Mouse (Mus musculus) heart, embryonic 11.5 days (tissue): ENCODE results near the gene Me3. TPM values are rescaled to one million over a fixed set of nuclear protein-coding genes. Genes with fewer than 3 reads are reported as not detected.

Experiments used
- ATAC-seq: fragments of 200-750 bp; cut with Nextera tagmentation; replicated peaks from 2 replicates; pipeline ENCODE4 v1.8.0; 2017; ENCODE audit warnings: moderate library complexity; ENCODE audit not compliant: insufficient number of reproducible peaks, low FRiP score, low TSS enrichment
- H3K27ac ChIP-seq: fragments of 300-500 bp; sonication (generic); 2 replicates; pipeline ENCODE4 v1.5.1; 2014; ENCODE audit warnings: mild to moderate bottlenecking, low read depth, low read length
- H3K27me3 ChIP-seq: fragments of 300-500 bp; sonication (generic); 2 replicates; pipeline ENCODE4 v1.6.1; 2014; ENCODE audit warnings: mild to moderate bottlenecking, low read length, mixed read lengths; ENCODE audit not compliant: control insufficient read depth, insufficient read depth
- H3K36me3 ChIP-seq: fragments of 300-500 bp; sonication (generic); 2 replicates; pipeline ENCODE4 v1.6.1; 2014; ENCODE audit warnings: mild to moderate bottlenecking, low read length, moderate library complexity, mixed read lengths; ENCODE audit not compliant: control insufficient read depth, insufficient read depth
- H3K4me1 ChIP-seq: fragments of 300-500 bp; sonication (generic); 2 replicates; pipeline ENCODE4 v1.6.1; 2014; ENCODE audit warnings: low read length; ENCODE audit not compliant: control insufficient read depth, insufficient read depth
- H3K4me2 ChIP-seq: fragments of 300-500 bp; sonication (generic); 2 replicates; pipeline ENCODE4 v1.6.1; 2014; ENCODE audit warnings: mild to moderate bottlenecking, moderate library complexity
- H3K4me3 ChIP-seq: fragments of 300-500 bp; sonication (generic); 2 replicates; pipeline ENCODE4 v1.5.1; 2014; ENCODE audit warnings: low read depth, low read length
- H3K9ac ChIP-seq: fragments of 300-500 bp; sonication (generic); 2 replicates; pipeline ENCODE4 v1.6.1; 2014; ENCODE audit warnings: mild to moderate bottlenecking, low read depth, low read length, moderate library complexity
- H3K9me3 ChIP-seq: fragments of 300-500 bp; sonication (generic); replicated peaks from 2 replicates; pipeline ENCODE4 v1.6.1; 2016; ENCODE audit warnings: low read length; ENCODE audit not compliant: control insufficient read depth
- WGBS: fragments of 180-500 bp; shearing (Covaris S2); extraction: QIAGEN DNeasy Blood & Tissue Kit; methylation state at CpG from one replicate; pipeline ENCODE4 v1.1.7; 2014; ENCODE audit not compliant: insufficient replicate concordance; 5-methylcytosine and 5-hydroxymethylcytosine counted together
- polyA plus RNA-seq: library from polyadenylated mRNA; unstranded; fragments of >200 nt; fragmentation: Nextera tagmentation; extraction: Ambion mirVana; gene quantifications from 2 replicates; pipeline ENCODE4 v1.2.1, GENCODE M21; 2014

Gene Me3
- polyA plus RNA-seq, 1 experiment from 2014 or later: 2.6 TPM

GRCm38 (mm10) chr7:89852158-89853095 lies 220.2 kb downstream of the Me3 start:
- H3K4me2 ChIP-seq: no peak overlapping the region
- no peak for ATAC-seq
- H3K27me3 ChIP-seq: no peaks in the 10 kb centered on the region
- H3K27ac ChIP-seq: no peak overlapping the region
- no peaks in the 10 kb centered on the region for H3K36me3 ChIP-seq
- no peak overlapping the region for H3K4me3 ChIP-seq
- WGBS: 70% methylated on average over 10 of the region's 10 CpGs
- H3K4me1 ChIP-seq: no peaks in the 10 kb centered on the region
- no peaks in the 10 kb centered on the region for H3K9me3 ChIP-seq
- H3K9ac ChIP-seq: no peak overlapping the region

- Histone ChIP-seq H3K9ac (no peak overlapping the region), H3K4me1 (no peaks in the 10 kb centered on the region), H3K4me3 (no peak overlapping the region), H3K27ac (no peak overlapping the region), H3K36me3 (no peaks in the 10 kb centered on the region), H3K4me2 (no peak overlapping the region), H3K27me3 (no peaks in the 10 kb centered on the region), H3K9me3 (no peaks in the 10 kb centered on the region)
- no peak for ATAC-seq
- WGBS: 71% methylated on average over 5 of the region's 5 CpGs
Measured at GRCm38 (mm10) chr7:89853131-89853530, 220.9 kb downstream of the Me3 start.

GRCm38 (mm10) chr7:89855196-89855595 lies 223.0 kb downstream of the Me3 start:
- no peak overlapping the region for H3K27ac ChIP-seq
- H3K4me1 ChIP-seq: no peaks in the 10 kb centered on the region
- H3K36me3 ChIP-seq: no peaks in the 10 kb centered on the region
- H3K9me3 ChIP-seq: no peaks in the 10 kb centered on the region
- no peak for ATAC-seq
- H3K4me2 ChIP-seq: no peak overlapping the region
- H3K9ac ChIP-seq: no peak overlapping the region
- H3K4me3 ChIP-seq: no peak overlapping the region
- 80% methylated on average over 1 of the region's 1 CpGs for WGBS
- no peaks in the 10 kb centered on the region for H3K27me3 ChIP-seq

GRCm38 (mm10) chr7:89856440-89857217 lies 224.4 kb downstream of the Me3 start:
- H3K9ac ChIP-seq: no peak overlapping the region
- 58% methylated on average over 17 of the region's 17 CpGs for WGBS
- H3K4me3 ChIP-seq: no peak overlapping the region
- no peaks in the 10 kb centered on the region for H3K4me1 ChIP-seq
- no peaks in the 10 kb centered on the region for H3K9me3 ChIP-seq
- H3K36me3 ChIP-seq: no peaks in the 10 kb centered on the region
- H3K4me2 ChIP-seq: no peak overlapping the region
- no peak overlapping the region for H3K27ac ChIP-seq
- no peaks in the 10 kb centered on the region for H3K27me3 ChIP-seq
- ATAC-seq: 0 out of 2 replicates have a peak, but pooled peaks have one; percentile 39

- no peak for ATAC-seq
Measured at GRCm38 (mm10) chr7:89864769-89865168, 232.6 kb downstream of the Me3 start.

GRCm38 (mm10) chr7:89867221-89867620 lies 235.0 kb downstream of the Me3 start:
- no peak for ATAC-seq
- Histone ChIP-seq H3K4me3 (no peak overlapping the region), H3K27ac (no peak overlapping the region), H3K9ac (no peak overlapping the region), H3K9me3 (no peaks in the 10 kb centered on the region), H3K27me3 (no peaks in the 10 kb centered on the region), H3K36me3 (no peaks in the 10 kb centered on the region), H3K4me2 (no peak overlapping the region), H3K4me1 (no peaks in the 10 kb centered on the region)
- WGBS: 50% methylated on average over 5 of the region's 5 CpGs

More at GRCm38 (mm10) chr7:89864769-89865168, 232.6 kb downstream of the Me3 start:
- H3K4me2 ChIP-seq: no peak overlapping the region
- H3K9me3 ChIP-seq: no peaks in the 10 kb centered on the region
- H3K9ac ChIP-seq: no peak overlapping the region
- no peak overlapping the region for H3K27ac ChIP-seq
- no peaks in the 10 kb centered on the region for H3K36me3 ChIP-seq
- 89% methylated on average over 1 of the region's 1 CpGs for WGBS
- no peaks in the 10 kb centered on the region for H3K27me3 ChIP-seq
- no peak overlapping the region for H3K4me3 ChIP-seq
- no peaks in the 10 kb centered on the region for H3K4me1 ChIP-seq

- H3K4me3 ChIP-seq: no peak overlapping the region
- no peak for ATAC-seq
- WGBS: 65% methylated on average over 1 of the region's 1 CpGs
Measured at GRCm38 (mm10) chr7:89879686-89880085, 247.5 kb downstream of the Me3 start.

GRCm38 (mm10) chr7:89884551-89884950 lies 252.4 kb downstream of the Me3 start:
- 57% methylated on average over 3 of the region's 3 CpGs for WGBS
- no peak overlapping the region for H3K4me2 ChIP-seq
- no peaks in the 10 kb centered on the region for H3K9me3 ChIP-seq
- no peaks in the 10 kb centered on the region for H3K4me1 ChIP-seq
- H3K9ac ChIP-seq: no peak overlapping the region
- no peak overlapping the region for H3K27ac ChIP-seq
- H3K36me3 ChIP-seq: no peaks in the 10 kb centered on the region
- no peaks in the 10 kb centered on the region for H3K27me3 ChIP-seq
- no peak for ATAC-seq
- no peak overlapping the region for H3K4me3 ChIP-seq

More at GRCm38 (mm10) chr7:89879686-89880085, 247.5 kb downstream of the Me3 start:
- Histone ChIP-seq H3K9ac (no peak overlapping the region), H3K36me3 (no peaks in the 10 kb centered on the region), H3K9me3 (no peaks in the 10 kb centered on the region), H3K4me2 (no peak overlapping the region), H3K27me3 (no peaks in the 10 kb centered on the region), H3K27ac (no peak overlapping the region), H3K4me1 (no peaks in the 10 kb centered on the region)
